Mouse (Mus musculus): ENCODE results near the gene Smad6.
A peak's percentile ranks its signal among the peaks of the same experiment; 100 is the strongest.

GRCm38 (mm10) chr9:63909618-63910017, 112.2 kb downstream of the Smad6 start:
- TF ChIP-seq CTCF (IDR thresholded peaks at IDR 0.05), result peak; percentile 98
- TF ChIP-seq EP300 (IDR thresholded peaks at IDR 0.05), result peak; percentile 87

All from lung, postnatal 0 days (tissue).